In the genomic region with DNA sequence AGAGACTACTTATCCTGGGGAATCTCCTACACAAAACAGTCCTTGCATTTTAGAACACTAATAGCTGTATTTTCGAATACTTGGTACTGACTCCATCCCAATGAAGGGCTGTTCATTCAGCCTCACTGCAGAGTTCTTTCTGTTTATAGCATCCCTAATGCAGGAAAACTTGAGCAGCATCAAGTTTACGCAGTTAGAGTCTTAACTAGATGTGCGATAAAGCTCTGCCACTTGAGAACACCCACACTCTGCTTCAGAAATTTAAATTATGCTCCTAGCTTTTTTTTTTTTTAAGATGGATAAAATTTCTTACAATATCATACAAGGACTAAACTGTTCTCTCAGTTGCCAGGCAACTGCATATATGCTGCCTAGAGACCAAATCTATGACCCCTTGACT, we compare ENCODE assay signal across 23 mouse cellular contexts.
A peak's percentile ranks its signal among the peaks of the same experiment; 100 is the strongest.
DNase-seq lines count a peak whose midpoint lies in the region; ATAC-seq and TF ChIP-seq lines count a peak whose summit lies in the region.
"Had no signal": no experiment of that assay in that cellular context is flagged by ENCODE, and none has a peak within 500 bp of the region (broad histone marks: within the 10 kb centered on the region; RNA-seq: fewer than 3 reads in every experiment).

No protein-coding gene starts in this region.

- H3K36me3 ChIP-seq in forebrain, postnatal 0 days (ENCODE audit: insufficient read depth) = no peaks in the 10 kb centered on the region
- no peaks in the 10 kb centered on the region for H3K36me3 ChIP-seq in forebrain, embryonic 12.5 days (replicated peaks)
- H3K36me3 ChIP-seq: forebrain, embryonic 10.5 days; hindbrain, embryonic 10.5 days had no signal

- H3K9ac ChIP-seq in forebrain, postnatal 0 days = no peak overlapping the region
- no peak overlapping the region for H3K9ac ChIP-seq in forebrain, embryonic 12.5 days
- H3K9ac ChIP-seq: hindbrain, embryonic 14.5 days had no signal

- H3K27ac ChIP-seq in forebrain, postnatal 0 days (ENCODE audit: low read depth, low read length) = no peak overlapping the region
- H3K27ac ChIP-seq in forebrain, embryonic 12.5 days = no peak overlapping the region
- no peak overlapping the region for H3K27ac ChIP-seq in left cerebral cortex, adult 2 months
- H3K27ac ChIP-seq: forebrain, embryonic 10.5 days; hindbrain, embryonic 10.5 days; hindbrain, embryonic 14.5 days; hindbrain, postnatal 0 days had no signal

- intact Hi-C loops in left cerebral cortex, adult 2 months (cut with DNase I) = no loop called here
- intact Hi-C loops in heart, postnatal 25 days (cut with DNase I) = no loop called here

- no peak for TF ChIP-seq CTCF in forebrain, postnatal 0 days (IDR thresholded peaks at IDR 0.05; ENCODE audit: low read depth)
- TF ChIP-seq CTCF in left cerebral cortex, adult 2 months (IDR thresholded peaks at IDR 0.05) = no peak

- no peaks in the 10 kb centered on the region for H3K4me1 ChIP-seq in forebrain, postnatal 0 days (ENCODE audit: insufficient read depth)
- H3K4me1 ChIP-seq in forebrain, embryonic 12.5 days = no peaks in the 10 kb centered on the region
- H3K4me1 ChIP-seq: forebrain, embryonic 10.5 days; hindbrain, embryonic 10.5 days had no signal

- no peak overlapping the region for H3K4me3 ChIP-seq in forebrain, postnatal 0 days (ENCODE audit: low read depth, low read length)
- no peak overlapping the region for H3K4me3 ChIP-seq in forebrain, embryonic 12.5 days (replicated peaks)
- no peak overlapping the region for H3K4me3 ChIP-seq in left cerebral cortex, adult 2 months
- H3K4me3 ChIP-seq: forebrain, embryonic 10.5 days; hindbrain, embryonic 10.5 days had no signal

- peak; percentile 56 for ATAC-seq in forebrain, postnatal 0 days
- ATAC-seq in forebrain, embryonic 12.5 days (ENCODE audit: low FRiP score) = no peak
- ATAC-seq: activated CD4-positive, CD25-positive, alpha-beta regulatory T cell, adult 4 months; forebrain, embryonic 14.5 days; hindbrain, postnatal 0 days had no signal

- peak; percentile 17 for DNase-seq in forebrain, postnatal 0 days
- DNase-seq in left cerebral cortex, adult 11 months (ENCODE audit: low spot score) = peak; percentile 4
- no peak for DNase-seq in left cerebral cortex, adult 2 months (ENCODE audit: extremely low spot score in 1 of 2, low spot score in 2 of 2)
- peak; percentile 3 for DNase-seq in right cerebral cortex, adult 18-20 months
- DNase-seq in right cerebral cortex, postnatal 4 days = no peak
- DNase-seq in right cerebral cortex, postnatal 25 days = peak; percentile 6
- no peak for DNase-seq in heart, postnatal 25 days (ENCODE audit: low spot score)
- DNase-seq: adrenal gland, adult 8-10 months; adrenal gland, postnatal 25 days; cerebellum, adult 18-20 months; cerebellum, adult 9-10 months; cerebellum, postnatal 14 days; gastrocnemius, postnatal 10 days; gastrocnemius, postnatal 36 days; heart, postnatal 36 days had no signal

- H3K9me3 ChIP-seq in forebrain, postnatal 0 days (ENCODE audit: low read length) = no peaks in the 10 kb centered on the region
- no peaks in the 10 kb centered on the region for H3K9me3 ChIP-seq in forebrain, embryonic 12.5 days
- H3K9me3 ChIP-seq: forebrain, embryonic 10.5 days; hindbrain, embryonic 10.5 days had no signal

- no peak overlapping the region for H3K4me2 ChIP-seq in forebrain, postnatal 0 days (ENCODE audit: low read depth)
- no peak overlapping the region for H3K4me2 ChIP-seq in forebrain, embryonic 12.5 days
- H3K4me2 ChIP-seq: heart, embryonic 11.5 days; hindbrain, embryonic 14.5 days had no signal

- no peaks in the 10 kb centered on the region for H3K27me3 ChIP-seq in forebrain, postnatal 0 days (ENCODE audit: insufficient read depth, low read length)
- H3K27me3 ChIP-seq in forebrain, embryonic 12.5 days = no peaks in the 10 kb centered on the region

- WGBS in forebrain, postnatal 0 days = 82% methylated on average over 3 of the region's 3 CpGs
- WGBS in forebrain, embryonic 12.5 days = 93% methylated on average over 3 of the region's 3 CpGs

Comparison
In these comparisons a context has a peak if more than half of its experiments do, and no peak if none do; other contexts are left out.
1. DNase-seq: peak in forebrain, postnatal 0 days (single experiment), left cerebral cortex, adult 11 months (single experiment), right cerebral cortex, adult 18-20 months (single experiment) and right cerebral cortex, postnatal 25 days (single experiment); none in left cerebral cortex, adult 2 months (0 of 2), right cerebral cortex, postnatal 4 days (single experiment) and heart, postnatal 25 days (single experiment).